Mouse (Mus musculus) urinary bladder, postnatal 4 days (tissue): ENCODE measurements around the gene Ctps2.

Experiments
- DNase-seq, 2 experiments: peaks; one replicate each; pipeline ENCODE4 v3.0.0; 2021 to 2022; ENCODE audit warnings: low spot score in 2 of 2

Gene Ctps2

GRCm38 (mm10) chrX:162976194-162976593 is 75.2 kb downstream of the Ctps2 start:
- DNase-seq = no peak

GRCm38 (mm10) chrX:162986876-162987495 is 85.9 kb downstream of the Ctps2 start:
- no peak for DNase-seq

- DNase-seq = no peak
Measured at GRCm38 (mm10) chrX:162991396-162991795, 90.4 kb downstream of the Ctps2 start.

- no peak for DNase-seq
Measured at GRCm38 (mm10) chrX:162992121-162992520, 91.1 kb downstream of the Ctps2 start.

GRCm38 (mm10) chrX:163027864-163028263 is 126.8 kb downstream of the Ctps2 start:
- no peak for DNase-seq

- no peak for DNase-seq
Measured at GRCm38 (mm10) chrX:163038767-163039166, 137.7 kb downstream of the Ctps2 start.

- DNase-seq = no peak
Measured at GRCm38 (mm10) chrX:163042771-163043170, 141.7 kb downstream of the Ctps2 start.

- DNase-seq = no peak
Measured at GRCm38 (mm10) chrX:163063936-163064335, 162.9 kb downstream of the Ctps2 start.
